Mouse (Mus musculus) megakaryocyte progenitor cell, adult 5-6 weeks (primary cell): ENCODE measurements at regions not wholly inside any gene's neighbourhood (a gene's known extent, or its start where the extent isn't known, plus 50 kb on each side); places are given as distances from the start of the nearest gene placed in this dataset.

ENCODE experiments used
- ATAC-seq: replicated peaks from 2 replicates; pipeline ENCODE4 v1.8.0; 2016; ENCODE audit warnings: mild to moderate bottlenecking, moderate TSS enrichment, inconsistent platforms; ENCODE audit not compliant: poor library complexity

- no peak for ATAC-seq
Observed at GRCm38 (mm10) chr4:56489361-56489760, 250.5 kb upstream of the Gm26657 start.

- ATAC-seq, result no peak
Observed at GRCm38 (mm10) chr4:56483708-56484107, 256.2 kb upstream of the Gm26657 start.

GRCm38 (mm10) chr4:56456788-56457187 is 283.1 kb upstream of the Gm26657 start:
- no peak for ATAC-seq

GRCm38 (mm10) chr4:56421575-56421974 is 318.3 kb upstream of the Gm26657 start:
- no peak for ATAC-seq

- no peak for ATAC-seq
Observed at GRCm38 (mm10) chr4:56419122-56419913, 320.6 kb upstream of the Gm26657 start.

GRCm38 (mm10) chr4:56411024-56411636 is 328.7 kb upstream of the Gm26657 start:
- no peak for ATAC-seq

GRCm38 (mm10) chr4:56393793-56394192 is 346.1 kb upstream of the Gm26657 start:
- ATAC-seq, result no peak

- no peak for ATAC-seq
Observed at GRCm38 (mm10) chr4:56387051-56387450, 352.8 kb upstream of the Gm26657 start.

- ATAC-seq, result no peak
Observed at GRCm38 (mm10) chr4:56375745-56376144, 364.1 kb upstream of the Gm26657 start.

GRCm38 (mm10) chr4:56374466-56374865 is 365.4 kb upstream of the Gm26657 start:
- no peak for ATAC-seq

- no peak for ATAC-seq
Observed at GRCm38 (mm10) chr4:56373746-56374145, 366.1 kb upstream of the Gm26657 start.

GRCm38 (mm10) chr4:56373167-56373566 is 366.7 kb upstream of the Gm26657 start:
- no peak for ATAC-seq

- no peak for ATAC-seq
Observed at GRCm38 (mm10) chr4:56372711-56373110, 367.2 kb upstream of the Gm26657 start.

GRCm38 (mm10) chr4:56364594-56364993 is 375.3 kb upstream of the Gm26657 start:
- no peak for ATAC-seq

GRCm38 (mm10) chr4:56362121-56362520 is 377.7 kb upstream of the Gm26657 start:
- no peak for ATAC-seq

- ATAC-seq, result no peak
Observed at GRCm38 (mm10) chr4:56349216-56349615, 390.7 kb upstream of the Gm26657 start.

GRCm38 (mm10) chr4:56325156-56325555 is 414.7 kb upstream of the Gm26657 start:
- no peak for ATAC-seq

- ATAC-seq, result no peak
Observed at GRCm38 (mm10) chr4:56319134-56319533, 420.7 kb upstream of the Gm26657 start.

GRCm38 (mm10) chr4:56305664-56306330 is 434.1 kb upstream of the Gm26657 start:
- ATAC-seq, result no peak

GRCm38 (mm10) chr4:56304275-56304674 is 435.6 kb upstream of the Gm26657 start:
- ATAC-seq, result peak; percentile 84

GRCm38 (mm10) chr4:56287980-56288379 is 451.9 kb upstream of the Gm26657 start:
- no peak for ATAC-seq

- no peak for ATAC-seq
Observed at GRCm38 (mm10) chr4:56284490-56284889, 455.4 kb upstream of the Gm26657 start.
